18 mouse cellular contexts compared by ENCODE assay signal in genomic region chr2:155081056-155081455, GRCm38 (mm10). TPM values are rescaled to one million over a fixed set of nuclear protein-coding genes. Genes with fewer than 3 reads are reported as not detected.
A peak's percentile ranks its signal among the peaks of the same experiment; 100 is the strongest.
DNase-seq lines count a peak whose midpoint lies in the region; ATAC-seq and TF ChIP-seq lines count a peak whose summit lies in the region.
"Had no signal": no experiment of that assay in that cellular context is flagged by ENCODE, and none has a peak within 500 bp of the region (broad histone marks: within the 10 kb centered on the region; RNA-seq: fewer than 3 reads in every experiment).

No protein-coding gene starts in this region.

- no peak overlapping the region for H3K9ac ChIP-seq in intestine, postnatal 0 days (ENCODE audit: low read depth, low read length)
- no peak overlapping the region for H3K9ac ChIP-seq in intestine, embryonic 15.5 days
- no peak overlapping the region for H3K9ac ChIP-seq in kidney, embryonic 14.5 days (ENCODE audit: low read depth, low read length)
- H3K9ac ChIP-seq: forebrain, embryonic 13.5 days; forebrain, postnatal 0 days; heart, embryonic 12.5 days had no signal

- H3K4me3 ChIP-seq in intestine, postnatal 0 days (ENCODE audit: low read depth, low read length): no peak overlapping the region
- no peak overlapping the region for H3K4me3 ChIP-seq in intestine, embryonic 15.5 days (replicated peaks)
- H3K4me3 ChIP-seq in kidney, embryonic 14.5 days (ENCODE audit: low read length): no peak overlapping the region
- H3K4me3 ChIP-seq: embryonic facial prominence, embryonic 10.5 days; forebrain, embryonic 13.5 days; gastrocnemius, adult 2 months; heart, embryonic 12.5 days had no signal

- ATAC-seq in intestine, postnatal 0 days: peak; percentile 6; the same call in 1 of the 2 replicates
- ATAC-seq in intestine, embryonic 15.5 days: no peak
- ATAC-seq in kidney, embryonic 14.5 days (ENCODE audit: low FRiP score, low TSS enrichment): no peak
- ATAC-seq: forebrain, embryonic 13.5 days; forebrain, postnatal 0 days had no signal

- no peak overlapping the region for H3K4me2 ChIP-seq in intestine, postnatal 0 days (replicated peaks; ENCODE audit: low read depth)
- H3K4me2 ChIP-seq in intestine, embryonic 15.5 days (replicated peaks): no peak overlapping the region
- no peak overlapping the region for H3K4me2 ChIP-seq in kidney, embryonic 14.5 days (replicated peaks; ENCODE audit: low read depth, low read length)
- H3K4me2 ChIP-seq: forebrain, embryonic 13.5 days; heart, embryonic 12.5 days had no signal

- 87% methylated on average over 3 of the region's 3 CpGs for WGBS in intestine, postnatal 0 days
- WGBS in intestine, embryonic 15.5 days: 86% methylated on average over 3 of the region's 3 CpGs
- WGBS in kidney, embryonic 14.5 days: 85% methylated on average over 3 of the region's 3 CpGs

- H3K4me1 ChIP-seq in intestine, postnatal 0 days (replicated peaks; ENCODE audit: control insufficient read depth, insufficient read depth, low read length): no peaks in the 10 kb centered on the region
- 0 out of 2 replicates have a peak, but pooled peaks cover 3% of the 10 kb centered on the region for H3K4me1 ChIP-seq in intestine, embryonic 15.5 days (replicated peaks)
- H3K4me1 ChIP-seq in kidney, embryonic 14.5 days (ENCODE audit: control insufficient read depth, insufficient read depth, low read length): no peaks in the 10 kb centered on the region
- H3K4me1 ChIP-seq: forebrain, embryonic 13.5 days; heart, embryonic 12.5 days had no signal

- no peak overlapping the region for H3K27ac ChIP-seq in intestine, postnatal 0 days (ENCODE audit: low read depth, low read length)
- no peak overlapping the region for H3K27ac ChIP-seq in intestine, embryonic 15.5 days
- H3K27ac ChIP-seq in kidney, embryonic 14.5 days (ENCODE audit: low read depth, low read length): no peak overlapping the region
- H3K27ac ChIP-seq: embryonic facial prominence, embryonic 10.5 days; forebrain, embryonic 13.5 days; gastrocnemius, adult 2 months had no signal

- H3K27me3 ChIP-seq in intestine, postnatal 0 days (replicated peaks; ENCODE audit: control insufficient read depth, insufficient read depth, low read length): no peaks in the 10 kb centered on the region
- no peaks in the 10 kb centered on the region for H3K27me3 ChIP-seq in intestine, embryonic 15.5 days (replicated peaks)
- no peaks in the 10 kb centered on the region for H3K27me3 ChIP-seq in kidney, embryonic 14.5 days (ENCODE audit: control insufficient read depth, insufficient read depth, low read length)
- H3K27me3 ChIP-seq: forebrain, embryonic 13.5 days had no signal

- H3K36me3 ChIP-seq in intestine, postnatal 0 days (ENCODE audit: control insufficient read depth, insufficient read depth): no peaks in the 10 kb centered on the region
- H3K36me3 ChIP-seq in intestine, embryonic 15.5 days: no peaks in the 10 kb centered on the region
- no peaks in the 10 kb centered on the region for H3K36me3 ChIP-seq in kidney, embryonic 14.5 days (ENCODE audit: control insufficient read depth, insufficient read depth, low read length)
- H3K36me3 ChIP-seq: embryonic facial prominence, embryonic 10.5 days; heart, embryonic 12.5 days had no signal

- no peak for TF ChIP-seq CTCF in intestine, postnatal 0 days (IDR thresholded peaks at IDR 0.05; ENCODE audit: low read depth)

- H3K9me3 ChIP-seq in intestine, postnatal 0 days (ENCODE audit: control insufficient read depth): no peaks in the 10 kb centered on the region
- no peaks in the 10 kb centered on the region for H3K9me3 ChIP-seq in intestine, embryonic 15.5 days
- H3K9me3 ChIP-seq in kidney, embryonic 14.5 days (ENCODE audit: control insufficient read depth, low read length): no peaks in the 10 kb centered on the region
- H3K9me3 ChIP-seq: embryonic facial prominence, embryonic 10.5 days; forebrain, embryonic 13.5 days; heart, embryonic 12.5 days had no signal

- DNase-seq in kidney, adult 8-10 months: peak; percentile 81 to 90
- peak; percentile 92 for DNase-seq in kidney, adult 9 months
- DNase-seq in kidney, postnatal 36 days: peak; percentile 83 to 90
- no peak for DNase-seq in thymus, postnatal 14 days
- DNase-seq: adrenal gland, postnatal 25 days; cerebellum, adult 18-20 months; cerebellum, adult 9-11 months; cerebellum, postnatal 36 days; forebrain, postnatal 0 days; gastrocnemius, adult 2 months; gastrocnemius, postnatal 25 days; heart, postnatal 36 days had no signal

RNA-seq across cellular contexts. Expression of gene Ahcy, which starts 6.8 kb away (rescaled TPM):
- polyA plus RNA-seq in intestine, postnatal 0 days (2015; fragmentation: Nextera tagmentation; extraction: Ambion mirVana): 45.7 and 47.9 TPM in 2 replicates
- 110 and 114 TPM in 2 replicates for polyA plus RNA-seq in intestine, embryonic 15.5 days (2015; fragmentation: Nextera tagmentation; extraction: Ambion mirVana)
- polyA plus RNA-seq in kidney, embryonic 14.5 days (2014; fragmentation: Nextera tagmentation; extraction: Ambion mirVana): 76.9 and 99.8 TPM in 2 replicates

RNA-seq across cellular contexts. Expression of gene Itch, which starts 52.3 kb away (rescaled TPM):
- polyA plus RNA-seq in intestine, postnatal 0 days (2015; fragmentation: Nextera tagmentation; extraction: Ambion mirVana): 20.3 and 25.4 TPM in 2 replicates
- polyA plus RNA-seq in intestine, embryonic 15.5 days (2015; fragmentation: Nextera tagmentation; extraction: Ambion mirVana): 44.6 and 45.4 TPM in 2 replicates
- 43.8 and 63.6 TPM in 2 replicates for polyA plus RNA-seq in kidney, embryonic 14.5 days (2014; fragmentation: Nextera tagmentation; extraction: Ambion mirVana)
